Mouse (Mus musculus): ENCODE data around the gene Fntb. TPM values are rescaled to one million over a fixed set of nuclear protein-coding genes. Genes with fewer than 3 reads are reported as not detected.

Fntb gene
- total and polyA plus RNA-seq, 3 experiments: 11.7 to 28.5 TPM; not detected in 1

DNA sequence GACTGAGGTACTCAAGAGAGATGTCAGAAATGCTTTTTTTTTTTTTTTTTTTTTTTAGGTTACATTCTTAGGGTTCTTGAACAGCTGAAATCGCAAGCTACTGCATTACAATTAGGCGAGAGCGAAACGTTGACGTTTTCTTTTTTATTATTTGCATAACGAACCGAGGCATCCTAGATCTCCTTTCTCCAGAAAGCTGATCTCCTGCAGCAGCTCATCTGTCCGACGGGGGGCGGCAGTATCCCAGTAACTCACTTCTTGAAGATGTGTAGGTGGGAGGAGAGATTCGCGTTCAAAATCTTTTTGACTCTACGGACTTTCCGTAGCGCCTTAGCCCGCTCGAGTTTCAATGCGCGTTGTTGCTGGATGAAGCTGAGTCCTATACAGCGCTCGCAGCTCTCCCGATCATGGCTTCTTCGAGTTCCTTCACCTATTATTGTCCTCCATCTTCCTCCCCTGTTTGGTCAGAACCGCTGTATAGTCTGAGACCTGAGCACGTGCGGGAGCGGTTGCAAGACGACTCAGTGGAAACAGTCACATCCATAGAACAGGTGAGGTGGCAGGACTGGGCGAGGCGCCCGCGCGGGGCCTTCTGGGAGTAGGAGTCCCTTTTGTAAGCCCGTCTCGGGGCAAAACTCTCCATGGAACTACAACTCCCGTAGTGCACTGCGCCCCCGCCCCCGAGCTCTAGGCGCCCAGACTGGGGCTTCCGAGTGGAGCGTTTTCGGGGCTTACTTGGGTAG is 71.9 kb downstream of the Fntb start:
- Histone ChIP-seq H3K36me3 (ENCODE audit: control insufficient read depth in 1 of 2, insufficient read depth in 2 of 2, low read length in 2 of 2) (peaks cover 0 to 14% of the 10 kb centered on the region in 2 experiments; a peak in 2 of 4 replicates), H3K4me1 (ENCODE audit: control insufficient read depth in 1 of 2, insufficient read depth in 2 of 2, low read length in 2 of 2) (peaks cover 5 to 9% of the 10 kb centered on the region in 2 experiments), H3K27me3 (ENCODE audit: control insufficient read depth in 1 of 2, insufficient read depth in 2 of 2, low read length in 2 of 2) (no peaks in the 10 kb centered on the region), H3K79me2 (ENCODE audit: control insufficient read depth, insufficient read depth, low read length, poor library complexity) (peaks cover 11% of the 10 kb centered on the region), H3K4me3 (ENCODE audit: control insufficient read depth in 1 of 2, insufficient read depth in 1 of 2, low read depth in 2 of 2, low read length in 2 of 2) (peak overlapping the region; percentile 71 to 91), H3K9me3 (replicated peaks; ENCODE audit: insufficient read depth, low read length) (no peaks in the 10 kb centered on the region), H3K9ac (ENCODE audit: control insufficient read depth, low read depth, low read length, poor library complexity, severe bottlenecking) (peak overlapping the region; percentile 91), H3K27ac (ENCODE audit: control insufficient read depth, low read depth, low read length) (peak overlapping the region; percentile 87)
- DNase-seq (ENCODE audit: low read depth, low spot score): peak; percentile 98
- TF ChIP-seq GATA1 (IDR thresholded peaks at IDR 0.05; ENCODE audit: low read depth, low read length): no peak
- no peak for TF ChIP-seq JUND (IDR thresholded peaks at IDR 0.05; ENCODE audit: low read depth, low read length)
- TF ChIP-seq NELFE (IDR thresholded peaks at IDR 0.05; ENCODE audit: low read depth, low read length): peak; percentile 66; the same call in 1 of the 2 replicates
- TF ChIP-seq ZNF384 (IDR thresholded peaks at IDR 0.05; ENCODE audit: low read depth, low read length): peak; percentile 79
- no peak; the same call in 1 of the 2 replicates for TF ChIP-seq NRF1 (IDR thresholded peaks at IDR 0.05; ENCODE audit: insufficient read depth, low read depth, low read length, poor library complexity, severe bottlenecking)
- peak; percentile 63 to 92 (median 79) for TF ChIP-seq CTCF (IDR thresholded peaks at IDR 0.05 in 2 of 3, conservative IDR thresholded peaks at IDR 0.05 in 1 of 3; ENCODE audit: control insufficient read depth in 1 of 3, insufficient read depth in 1 of 3, low read depth in 2 of 3, low read length in 3 of 3, poor library complexity in 1 of 3, severe bottlenecking in 1 of 3)
- no peak for TF ChIP-seq GABPA (IDR thresholded peaks at IDR 0.05; ENCODE audit: low read depth, low read length)
- peak in 1 of 2 experiments; percentile 81 for TF ChIP-seq POLR2A (IDR thresholded peaks at IDR 0.05; ENCODE audit: control insufficient read depth in 1 of 2, insufficient read depth in 1 of 2, low read depth in 1 of 2, low read length in 2 of 2, poor library complexity in 1 of 2)
- peak; percentile 30 to 35; a peak in 2 of 4 replicates for TF ChIP-seq EP300 (IDR thresholded peaks at IDR 0.05; ENCODE audit: low read depth in 1 of 2, low read length in 2 of 2)
- peak; percentile 83 for TF ChIP-seq SMC3 (IDR thresholded peaks at IDR 0.05; ENCODE audit: low read depth, low read length)
- 0 out of 2 replicates have a peak, but pooled peaks have one; percentile 44 for TF ChIP-seq ZMIZ1 (IDR thresholded peaks at IDR 0.05; ENCODE audit: low read depth, low read length)
- TF ChIP-seq MAX (IDR thresholded peaks at IDR 0.05; ENCODE audit: low read length): peak; percentile 92
- peak; percentile 92 for TF ChIP-seq SIN3A (IDR thresholded peaks at IDR 0.05; ENCODE audit: low read length)
- peak; percentile 92 for TF ChIP-seq HCFC1 (IDR thresholded peaks at IDR 0.05; ENCODE audit: low read depth, low read length)
- 0 out of 2 replicates have a peak, but pooled peaks have one; percentile 18 for TF ChIP-seq MYB (IDR thresholded peaks at IDR 0.05; ENCODE audit: low read depth, low read length)
- TF ChIP-seq USF2 (IDR thresholded peaks at IDR 0.05; ENCODE audit: borderline replicate concordance in 1 of 2, insufficient read depth in 1 of 2, low read depth in 1 of 2, low read length in 2 of 2): no peak
- TF ChIP-seq MXI1 (IDR thresholded peaks at IDR 0.05; ENCODE audit: low read depth, low read length): peak; percentile 91
- peak; percentile 55; the same call in 1 of the 2 replicates for TF ChIP-seq ELF1 (IDR thresholded peaks at IDR 0.05; ENCODE audit: low read depth, low read length)
- TF ChIP-seq MYC (IDR thresholded peaks at IDR 0.05; ENCODE audit: low read depth, low read length): peak; percentile 97
- no peak for TF ChIP-seq UBTF (IDR thresholded peaks at IDR 0.05; ENCODE audit: borderline replicate concordance, insufficient read depth, low read depth, low read length)
- peak; percentile 42; the same call in 1 of the 2 replicates for TF ChIP-seq TCF12 (IDR thresholded peaks at IDR 0.05; ENCODE audit: low read depth, low read length)
- TF ChIP-seq RAD21 (IDR thresholded peaks at IDR 0.05; ENCODE audit: low read depth, low read length): peak; percentile 92
- TF ChIP-seq BHLHE40 (IDR thresholded peaks at IDR 0.05; ENCODE audit: borderline replicate concordance, low read depth, low read length): peak; percentile 78
- TF ChIP-seq MAZ (IDR thresholded peaks at IDR 0.05; ENCODE audit: low read depth, low read length): peak; percentile 53; the same call in 1 of the 2 replicates
- no peak for TF ChIP-seq CHD2 (IDR thresholded peaks at IDR 0.05; ENCODE audit: low read length)
- TF ChIP-seq TAL1 (IDR thresholded peaks at IDR 0.05; ENCODE audit: low read length): no peak
- no peak for TF ChIP-seq RCOR1 (IDR thresholded peaks at IDR 0.05; ENCODE audit: low read depth, low read length)
- TF ChIP-seq MAFK (IDR thresholded peaks at IDR 0.05; ENCODE audit: borderline replicate concordance, low read depth, low read length): 0 out of 2 replicates have a peak, but pooled peaks have one; percentile 34
- peak; percentile 76 for TF ChIP-seq ZC3H11A (IDR thresholded peaks at IDR 0.05; ENCODE audit: low read depth, low read length)
- TF ChIP-seq MEF2A (IDR thresholded peaks at IDR 0.05; ENCODE audit: extremely low read depth, insufficient replicate concordance, low read depth, low read length, poor library complexity, severe bottlenecking): no peak
- peak; percentile 65 for TF ChIP-seq KAT2A (conservative IDR thresholded peaks at IDR 0.05; ENCODE audit: low read depth, low read length)
- peak; percentile 80; the same call in 1 of the 2 replicates for TF ChIP-seq TBP (IDR thresholded peaks at IDR 0.05; ENCODE audit: low read depth, low read length)
- no peak for TF ChIP-seq POLR2AphosphoS5 (IDR thresholded peaks at IDR 0.05; ENCODE audit: borderline replicate concordance, low read depth, low read length)
- 0 out of 2 replicates have a peak, but pooled peaks have one; percentile 55 for TF ChIP-seq POLR2AphosphoS2 (IDR thresholded peaks at IDR 0.05; ENCODE audit: low read length)
- no peak; the same call in 1 of the 2 replicates for TF ChIP-seq ETS1 (IDR thresholded peaks at IDR 0.05; ENCODE audit: low read depth, low read length)
